Mouse (Mus musculus) brain, embryonic 14.5 days (tissue): ENCODE measurements at regions not wholly inside any gene's neighbourhood (a gene's known extent, or its start where the extent isn't known, plus 50 kb on each side); places are given as distances from the start of the nearest gene placed in this dataset.

Experiments used
- CTCF ChIP-seq: fragments of 200-500 bp; IDR thresholded peaks from 2 replicates; pipeline ENCODE4 v1.5.1; 2012; ENCODE audit warnings: inconsistent platforms, mild to moderate bottlenecking, moderate library complexity, borderline replicate concordance; ENCODE audit not compliant: insufficient read depth, insufficient read length; ENCODE audit errors: extremely low read depth
- POLR2A ChIP-seq: fragments of 200-500 bp; IDR thresholded peaks from 2 replicates; pipeline ENCODE4 v1.6.1; 2012; ENCODE audit warnings: mild to moderate bottlenecking, inconsistent platforms, borderline replicate concordance; ENCODE audit not compliant: poor library complexity, insufficient read depth, insufficient read length, severe bottlenecking; ENCODE audit errors: extremely low read depth

DNA sequence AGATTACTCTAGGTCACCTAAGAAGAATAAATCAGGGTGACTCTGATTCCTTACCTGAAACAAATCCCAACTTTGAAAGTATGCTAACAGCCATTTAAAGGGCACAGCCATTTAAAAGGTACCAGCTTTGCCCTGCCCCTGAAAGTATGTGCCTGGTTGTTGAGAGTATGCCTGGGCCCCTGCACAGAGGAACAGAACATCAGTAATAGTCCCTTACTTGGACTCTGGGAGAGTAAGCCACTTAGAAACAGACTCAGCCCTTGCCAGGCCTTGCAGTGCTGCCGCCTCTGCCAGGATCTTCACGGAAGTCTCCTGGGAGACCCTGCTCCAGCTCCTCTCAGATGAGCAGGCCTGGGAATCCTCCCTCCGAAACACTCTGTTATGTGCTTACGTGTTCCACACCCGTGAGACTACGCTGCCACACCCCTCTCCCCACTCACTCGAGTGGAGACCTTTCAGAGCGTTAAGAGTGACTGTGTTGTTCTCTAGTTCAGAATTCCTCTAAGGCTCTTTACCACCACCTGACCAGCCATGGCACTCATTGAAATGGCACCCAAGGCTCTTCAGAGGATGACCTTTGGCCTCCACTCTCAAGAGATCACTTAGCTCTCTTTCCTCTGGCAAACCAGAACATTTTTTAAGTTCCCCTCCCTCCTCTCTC, 150.4 kb downstream of the Ly86 start:
- no peak for TF ChIP-seq POLR2A
- no peak for TF ChIP-seq CTCF
